Mouse (Mus musculus) CH12.LX (cell line): ENCODE data around the gene Ank. TPM values are rescaled to one million over a fixed set of nuclear protein-coding genes. Genes with fewer than 3 reads are reported as not detected.

Experiments used
- DNase-seq: peaks from one replicate; pipeline ENCODE4 v3.0.0-alpha.2; 2013; ENCODE audit errors: extremely low read depth
- H3K27ac ChIP-seq: 2 replicates; pipeline ENCODE4 v1.5.1; 2012; ENCODE audit warnings: low read depth, mild to moderate bottlenecking, control low read depth, moderate library complexity; ENCODE audit not compliant: insufficient read depth
- H3K27me3 ChIP-seq: replicated peaks from 2 replicates; pipeline ENCODE3; 2012; ENCODE audit warnings: inconsistent platforms
- H3K36me3 ChIP-seq, 2 experiments: replicated peaks in 1 of 2; 2 replicates each; pipeline versions ENCODE3 to v1.6.1; 2012; ENCODE audit warnings: inconsistent platforms in 1 of 2, low read length in 1 of 2, mild to moderate bottlenecking in 1 of 2, mixed read lengths in 1 of 2, moderate library complexity in 1 of 2; ENCODE audit not compliant: control insufficient read depth in 1 of 2, insufficient read depth in 1 of 2
- H3K4me1 ChIP-seq, 2 experiments: 2 replicates each; pipeline ENCODE4 v1.6.1; 2012; ENCODE audit warnings: inconsistent platforms in 1 of 2, moderate library complexity in 1 of 2; ENCODE audit not compliant: insufficient read depth in 2 of 2, control insufficient read depth in 1 of 2
- H3K4me2 ChIP-seq: 2 replicates; pipeline ENCODE4 v1.6.1; 2012; ENCODE audit warnings: low read depth, mild to moderate bottlenecking, control low read depth; ENCODE audit not compliant: poor library complexity, insufficient read depth, severe bottlenecking
- H3K4me3 ChIP-seq, 3 experiments: fragments of 150-350 bp in 1 of 3; sonication (generic) in 1 of 3; replicated peaks in 1 of 3; 2 replicates each; pipeline versions ENCODE3 to v1.5.1; 2011 to 2012; ENCODE audit warnings: low read depth in 2 of 3, low read length in 2 of 3, mild to moderate bottlenecking in 2 of 3, moderate library complexity in 2 of 3, control low read depth in 1 of 3, improper control_type of control experiment in 1 of 3, inconsistent platforms in 1 of 3, mixed read lengths in 1 of 3; ENCODE audit not compliant: poor library complexity in 1 of 3
- H3K79me2 ChIP-seq: replicated peaks from 2 replicates; pipeline ENCODE4 v1.6.1; 2012; ENCODE audit warnings: mild to moderate bottlenecking, moderate library complexity; ENCODE audit not compliant: control insufficient read depth, poor library complexity, insufficient read depth, severe bottlenecking; ENCODE audit errors: extremely low read depth
- H3K9ac ChIP-seq: 2 replicates; pipeline ENCODE4 v1.6.1; 2012; ENCODE audit warnings: low read depth, mild to moderate bottlenecking, control low read depth, moderate library complexity; ENCODE audit not compliant: insufficient read depth
- H3K9me3 ChIP-seq: replicated peaks from 2 replicates; pipeline ENCODE3; 2012; ENCODE audit warnings: low read length, inconsistent platforms, mixed read lengths
- CHD2 ChIP-seq: IDR thresholded peaks from 2 replicates; pipeline ENCODE4 v1.6.1; 2011; ENCODE audit warnings: low read length, improper control_type of control experiment
- CTCF ChIP-seq, 2 experiments: IDR thresholded peaks in 1 of 2; conservative IDR thresholded peaks in 1 of 2; 2 replicates each; pipeline ENCODE4 v1.5.1; 2011 to 2012; ENCODE audit warnings: low read depth in 2 of 2, low read length in 2 of 2, improper control_type of control experiment in 1 of 2, inconsistent platforms in 1 of 2, mild to moderate bottlenecking in 1 of 2, moderate library complexity in 1 of 2
- E2F4 ChIP-seq: IDR thresholded peaks from 2 replicates; pipeline ENCODE4 v1.6.1; 2011; ENCODE audit warnings: low read depth, low read length, improper control_type of control experiment; ENCODE audit not compliant: insufficient replicate concordance
- GABPA ChIP-seq: IDR thresholded peaks from 2 replicates; pipeline ENCODE4 v1.6.1; 2012; ENCODE audit warnings: low read depth, low read length, improper control_type of control experiment, inconsistent platforms; ENCODE audit not compliant: insufficient replicate concordance
- MAFK ChIP-seq: IDR thresholded peaks from 2 replicates; pipeline ENCODE4 v1.6.1; 2011; ENCODE audit warnings: low read length, improper control_type of control experiment; ENCODE audit not compliant: insufficient replicate concordance
- MAX ChIP-seq: IDR thresholded peaks from 2 replicates; pipeline ENCODE4 v1.6.1; 2011; ENCODE audit warnings: low read length, improper control_type of control experiment
- MAZ ChIP-seq: IDR thresholded peaks from 2 replicates; pipeline ENCODE4 v1.6.1; 2012; ENCODE audit warnings: low read depth, mild to moderate bottlenecking, inconsistent platforms, low read length, improper control_type of control experiment, moderate library complexity
- MXI1 ChIP-seq: IDR thresholded peaks from 2 replicates; pipeline ENCODE4 v1.6.1; 2011; ENCODE audit warnings: mild to moderate bottlenecking, low read depth, low read length, improper control_type of control experiment
- NELFE ChIP-seq: IDR thresholded peaks from 2 replicates; pipeline ENCODE4 v1.6.1; 2011; ENCODE audit warnings: low read depth, low read length, improper control_type of control experiment
- NRF1 ChIP-seq: IDR thresholded peaks from 2 replicates; pipeline ENCODE4 v1.6.1; 2014; ENCODE audit warnings: low read depth, mild to moderate bottlenecking, inconsistent platforms, low read length, improper control_type of control experiment, moderate library complexity
- PAX5 ChIP-seq: IDR thresholded peaks from 2 replicates; pipeline ENCODE4 v1.6.1; 2012; ENCODE audit warnings: low read length, inconsistent platforms, mixed read lengths
- POLR2A ChIP-seq: IDR thresholded peaks from 2 replicates; pipeline ENCODE4 v1.6.1; 2011; ENCODE audit warnings: low read depth, mild to moderate bottlenecking, improper control_type of control experiment, low read length
- POLR2AphosphoS2 ChIP-seq: IDR thresholded peaks from 2 replicates; pipeline ENCODE4 v1.6.1; 2011; ENCODE audit warnings: low read depth, low read length, improper control_type of control experiment
- RCOR1 ChIP-seq: conservative IDR thresholded peaks from 2 replicates; pipeline ENCODE4 v1.6.1; 2012; ENCODE audit warnings: low read depth, mild to moderate bottlenecking, inconsistent platforms, low read length, improper control_type of control experiment
- SIN3A ChIP-seq: IDR thresholded peaks from 2 replicates; pipeline ENCODE4 v1.6.1; 2012; ENCODE audit warnings: low read length, improper control_type of control experiment, inconsistent platforms
- SMC3 ChIP-seq: IDR thresholded peaks from 2 replicates; pipeline ENCODE4 v1.6.1; 2011; ENCODE audit warnings: low read depth, low read length, improper control_type of control experiment
- UBTF ChIP-seq: IDR thresholded peaks from 2 replicates; pipeline ENCODE4 v1.6.1; 2012; ENCODE audit warnings: low read depth, mild to moderate bottlenecking, inconsistent platforms, low read length, improper control_type of control experiment, moderate library complexity
- USF1 ChIP-seq: IDR thresholded peaks from 2 replicates; pipeline ENCODE4 v1.6.1; 2014; ENCODE audit warnings: low read depth, mild to moderate bottlenecking, inconsistent platforms, low read length, improper control_type of control experiment
- USF2 ChIP-seq: conservative IDR thresholded peaks from 2 replicates; pipeline ENCODE4 v1.6.1; 2011; ENCODE audit warnings: low read depth, low read length, improper control_type of control experiment
- ZKSCAN1 ChIP-seq: IDR thresholded peaks from 2 replicates; pipeline ENCODE4 v1.6.1; 2012; ENCODE audit warnings: low read depth, inconsistent platforms, low read length, improper control_type of control experiment, borderline replicate concordance
- dilution Hi-C: fragments of 300-500 bp; cut with MboI; formaldehyde crosslinking; loops from 2 replicates; pipeline ENCODE4 v1.14.3; 2020; ENCODE audit warnings: low sequenced_read_pairs; ENCODE audit not compliant: extremely low pct_unique_long_range_greater_than_20kb, extremely low pct_ligation_motif_present
- in situ Hi-C: fragments of 300-500 bp; cut with MboI; formaldehyde crosslinking; loops from 3 replicates; pipeline ENCODE4 v1.14.3; 2019; ENCODE audit warnings: low sequenced_read_pairs, low pct_ligation_motif_present, low pct_unique_long_range_greater_than_20kb, mixed read lengths
- polyA plus RNA-seq: library from polyadenylated mRNA; unstranded; fragments of >175 nt; gene quantifications from 2 replicates; pipeline ENCODE4 v1.2.1, GENCODE M21; 2012; ENCODE audit warnings: low read depth; ENCODE audit not compliant: insufficient read length
- total RNA-seq, 2 experiments: library from RNA; depleted of rRNA; stranded (reverse); fragments of 300-350 nt in 1 of 2; fragments of >200 nt in 1 of 2; gene quantifications; 2 replicates each; pipeline ENCODE4 v1.2.3; 2012 to 2014

The Ank gene
- total and polyA plus RNA-seq, 3 experiments = 4.6 to 12.4 (median 8.6) TPM

- Histone ChIP-seq H3K9ac (no peak overlapping the region), H3K4me2 (no peak overlapping the region), H3K4me3 (no peak overlapping the region), H3K27ac (no peak overlapping the region), H3K27me3 (no peaks in the 10 kb centered on the region), H3K79me2 (no peaks in the 10 kb centered on the region), H3K9me3 (no peaks in the 10 kb centered on the region), H3K4me1 (peaks cover 0 to 10% of the 10 kb centered on the region in 2 experiments; a peak in 1 of 4 replicates), H3K36me3 (peaks cover 0 to 1% of the 10 kb centered on the region in 2 experiments)
- dilution Hi-C loops = no loop called here
- in situ Hi-C loops = no loop called here
- no peak for DNase-seq
- TF ChIP-seq GABPA = no peak
- no peak for TF ChIP-seq SMC3
- TF ChIP-seq USF1 = no peak
These were observed 62.4 kb downstream of the Ank start for GRCm38 (mm10) chr15:27528896-27529295.

- Histone ChIP-seq H3K9ac (no peak overlapping the region), H3K4me1 (peaks cover 0 to 10% of the 10 kb centered on the region in 2 experiments; a peak in 1 of 4 replicates), H3K4me3 (no peak overlapping the region), H3K27ac (no peak overlapping the region), H3K4me2 (no peak overlapping the region), H3K27me3 (no peaks in the 10 kb centered on the region), H3K79me2 (no peaks in the 10 kb centered on the region), H3K9me3 (no peaks in the 10 kb centered on the region)
- in situ Hi-C loops = no loop called here
- no peak for DNase-seq
- TF ChIP-seq MAFK (no peak), MXI1 (no peak), USF1 (no peak), E2F4 (no peak), NRF1 (no peak), USF2 (no peak), NELFE (no peak), RCOR1 (no peak), MAX (no peak), ZKSCAN1 (no peak), CTCF (conservative IDR thresholded peaks at IDR 0.05 in 1 of 2, IDR thresholded peaks at IDR 0.05 in 1 of 2; ENCODE audit: low read depth in 2 of 2, low read length in 2 of 2) (no peak), PAX5 (no peak), SIN3A (no peak), MAZ (no peak), POLR2A (no peak), UBTF (no peak), POLR2AphosphoS2 (no peak), CHD2 (no peak), SMC3 (no peak)
- TF ChIP-seq, all 38 proteins: peak for 0
- dilution Hi-C loops = no loop called here
- peaks cover 0 to 1% of the 10 kb centered on the region in 2 experiments for H3K36me3 ChIP-seq
These were observed 63.5 kb downstream of the Ank start for GRCm38 (mm10) chr15:27530023-27530422.
